Mouse (Mus musculus) left cerebral cortex, postnatal 10 days (tissue): ENCODE data around the gene Abcb8. TPM values are rescaled to one million over a fixed set of nuclear protein-coding genes. Genes with fewer than 3 reads are reported as not detected.

Experiments used
- DNase-seq, 2 experiments: peaks; one replicate each; pipeline ENCODE4 v3.0.0; 2021 to 2022; ENCODE audit warnings: low spot score in 2 of 2, mixed read lengths in 1 of 2; ENCODE audit errors: extremely low spot score in 1 of 2
- intact Hi-C: fragments of 180-260 bp; cut with DNase I; formaldehyde crosslinking; loops from one replicate; pipeline ENCODE4 v1.15.1; 2025
- total RNA-seq, 2 experiments: library from RNA; stranded (reverse); gene quantifications; 2 replicates each; pipeline ENCODE4 v1.2.3; 2021

Abcb8 gene
- 10 to 100 TPM; 53.3 to 56.0 TPM for total RNA-seq

DNA sequence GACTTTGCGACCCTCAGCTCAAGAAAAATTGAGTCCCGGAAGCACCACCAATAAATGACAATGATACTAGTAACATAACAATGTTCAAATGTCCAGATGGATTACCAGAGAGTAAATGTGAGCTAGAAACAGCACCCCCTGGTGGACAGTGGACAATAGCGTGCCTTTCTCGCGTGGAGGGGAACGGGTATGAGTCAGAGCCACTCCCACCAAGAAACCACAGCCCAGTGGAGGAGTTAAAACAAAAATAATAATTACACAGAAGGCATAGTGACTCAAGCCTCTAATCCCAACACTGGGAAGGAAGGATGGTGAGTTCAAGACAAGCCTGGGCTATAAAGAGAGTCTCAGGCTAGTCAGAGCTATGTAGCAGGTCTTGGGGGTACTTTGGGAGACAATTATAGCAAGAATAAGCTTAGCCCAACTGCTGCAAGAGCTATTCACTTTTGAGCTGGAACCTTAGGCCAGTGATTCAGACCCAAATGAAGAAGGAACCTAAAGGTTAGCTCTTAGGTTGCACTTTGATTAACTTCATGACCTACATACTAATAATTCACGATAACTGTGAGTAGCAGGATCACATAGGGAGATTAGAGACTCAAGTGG is at the start of gene Abcb8:
Gene Abcb8, plus strand, starts transcription at position 272 of the 606 bp plus-strand sequence.
- intact Hi-C loops, result no loop called here

GRCm38 (mm10) chr5:24343977-24344436 is 49.5 kb upstream of the Abcb8 start:
- intact Hi-C loops, result no loop called here

More for the DNA sequence above, at the start of gene Abcb8:
- DNase-seq, result peak; percentile 79 to 87

GRCm38 (mm10) chr5:24344477-24345051 is 48.9 kb upstream of the Abcb8 start:
- no peak for DNase-seq
- intact Hi-C loops, result no loop called here

More at GRCm38 (mm10) chr5:24343977-24344436, 49.5 kb upstream of the Abcb8 start:
- no peak for DNase-seq

DNA sequence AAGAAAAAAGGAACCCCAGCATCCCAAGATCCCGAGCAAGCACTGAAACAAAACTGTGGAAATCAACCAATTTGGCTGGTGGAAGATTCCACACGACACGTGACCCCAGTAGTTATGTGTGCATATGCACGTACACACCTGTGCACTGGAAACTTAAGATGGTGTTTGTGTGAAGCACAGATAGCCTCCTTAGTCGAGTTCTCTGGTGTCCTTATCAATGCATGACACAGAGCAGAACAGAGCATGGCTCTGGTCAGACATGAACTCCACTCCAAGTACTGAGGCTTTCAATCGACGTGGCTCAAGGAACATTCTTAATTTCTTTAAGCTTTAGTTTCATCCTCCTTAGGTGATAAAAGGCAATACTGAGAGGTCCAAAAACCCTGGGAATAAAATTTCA is 47.1 kb upstream of the Abcb8 start:
- intact Hi-C loops, result no loop called here

DNA sequence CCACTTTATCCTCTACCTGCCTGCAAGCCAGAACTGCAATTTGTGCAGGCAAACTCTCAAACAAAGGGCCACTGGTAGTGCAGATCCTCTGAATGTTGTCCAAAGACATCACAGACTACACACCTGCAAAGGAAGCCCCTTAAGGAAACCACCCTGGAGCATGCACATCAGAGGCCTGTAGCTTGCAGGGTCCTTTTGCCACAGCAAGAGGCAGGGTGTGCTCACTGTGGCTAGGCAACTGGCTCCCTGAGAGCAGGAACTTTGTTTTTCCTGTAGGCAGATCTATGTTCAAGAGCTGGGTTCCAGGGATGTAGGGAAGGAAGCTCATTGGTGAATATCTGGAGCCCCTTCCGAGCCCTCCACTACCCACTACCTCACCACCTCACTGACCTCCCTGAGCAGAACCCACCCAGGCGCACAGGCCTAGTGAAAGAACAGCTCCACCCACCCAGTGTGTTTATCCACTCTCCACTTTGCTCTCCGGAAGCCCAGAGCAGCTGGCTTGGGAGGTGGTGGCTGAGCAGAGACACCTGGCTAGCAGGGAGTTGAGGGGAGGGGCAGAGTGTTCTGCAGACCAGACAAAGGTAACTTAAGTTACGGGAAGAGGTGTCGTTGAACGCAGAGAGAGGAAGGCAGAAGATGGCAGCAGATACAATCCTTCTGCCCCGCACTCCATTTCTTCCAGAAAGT is 46.1 kb upstream of the Abcb8 start:
- DNase-seq, result no peak
- intact Hi-C loops, result no loop called here

More for the DNA sequence above, 47.1 kb upstream of the Abcb8 start:
- DNase-seq, result no peak

DNA sequence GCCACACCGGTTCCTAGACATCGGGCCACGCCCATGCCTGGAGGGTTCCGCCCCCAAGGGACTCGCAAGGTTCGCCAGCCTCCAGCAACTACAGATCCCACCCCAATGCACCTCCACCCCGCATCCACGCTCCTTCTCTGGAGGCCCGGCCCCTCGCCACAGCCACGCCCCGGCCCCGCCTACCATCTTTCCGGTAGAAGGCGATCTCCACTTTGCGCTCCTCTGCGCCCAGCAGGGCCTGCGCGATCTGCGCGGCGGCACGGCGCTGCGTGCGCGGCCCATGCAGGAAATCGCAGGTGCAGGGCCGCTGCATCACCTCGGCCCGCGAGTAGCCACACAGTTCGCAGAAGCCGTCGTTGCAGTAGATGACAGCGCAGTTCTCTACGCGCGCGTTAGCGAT is 45.3 kb upstream of the Abcb8 start:
- intact Hi-C loops, result no loop called here
- DNase-seq, result peak in 1 of 2 experiments; percentile 76

DNA sequence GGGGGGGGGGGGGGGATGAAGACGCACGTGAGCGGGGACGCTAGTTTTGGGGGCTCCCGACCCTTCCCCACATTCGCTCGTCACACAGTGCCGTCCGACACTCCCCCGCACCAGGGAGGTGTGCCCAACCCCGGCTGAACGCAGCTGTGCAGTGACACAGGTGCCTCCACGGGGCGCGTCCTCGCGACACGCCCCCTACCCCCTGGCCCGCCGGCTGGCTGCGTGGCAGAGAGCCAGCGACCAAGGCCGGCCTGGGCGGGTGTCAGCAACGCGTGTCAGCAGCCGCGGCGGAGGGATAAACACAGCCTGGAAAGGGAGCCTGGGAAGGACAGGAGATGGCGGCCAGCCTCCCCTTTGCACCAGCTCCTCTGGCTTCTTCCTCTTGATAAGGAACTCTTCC is 44.9 kb upstream of the Abcb8 start:
- DNase-seq, result peak in 1 of 2 experiments; percentile 55
- intact Hi-C loops, result no loop called here

- intact Hi-C loops, result no loop called here
- no peak for DNase-seq
Observed at GRCm38 (mm10) chr5:24350073-24350472, 43.4 kb upstream of the Abcb8 start.

GRCm38 (mm10) chr5:24350531-24351250 is 42.8 kb upstream of the Abcb8 start:
- no peak for DNase-seq

GRCm38 (mm10) chr5:24351278-24351677 is 42.2 kb upstream of the Abcb8 start, which contains the start of gene Kcnh2:
TSS of gene Kcnh2 (minus strand) at chr5:24351604.
- no peak for DNase-seq
- intact Hi-C loops, result no loop called here

More at GRCm38 (mm10) chr5:24350531-24351250, 42.8 kb upstream of the Abcb8 start:
- intact Hi-C loops, result no loop called here

- intact Hi-C loops, result no loop called here
- peak; percentile 84 to 93 for DNase-seq
Observed at GRCm38 (mm10) chr5:24351701-24352171, 41.7 kb upstream of the Abcb8 start.

- intact Hi-C loops, result no loop called here
Observed at GRCm38 (mm10) chr5:24352251-24352859, 41.1 kb upstream of the Abcb8 start.

GRCm38 (mm10) chr5:24353327-24353726 is 40.1 kb upstream of the Abcb8 start:
- DNase-seq, result no peak
- intact Hi-C loops, result no loop called here

More at GRCm38 (mm10) chr5:24352251-24352859, 41.1 kb upstream of the Abcb8 start:
- peak in 1 of 2 experiments; percentile 42 for DNase-seq

DNA sequence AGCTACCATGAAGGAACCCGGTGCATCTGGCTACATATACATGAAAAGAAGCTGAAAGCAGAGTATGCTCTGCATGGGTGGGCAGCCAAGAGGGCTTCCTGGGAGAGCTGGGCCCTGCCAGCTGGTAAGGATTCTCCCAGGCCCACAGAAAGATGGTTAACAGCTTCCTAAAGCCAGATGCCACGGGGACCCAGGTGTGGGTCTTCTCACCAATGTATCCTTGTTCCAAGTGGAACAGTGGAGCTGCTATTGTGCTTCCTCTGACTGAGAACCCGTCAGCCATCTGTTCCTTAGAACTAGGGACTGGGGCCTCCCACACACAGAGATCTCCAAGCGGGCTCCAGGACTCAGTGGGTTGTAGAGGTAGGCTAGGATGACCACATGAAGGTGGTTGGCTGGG is 36.7 kb upstream of the Abcb8 start:
- intact Hi-C loops, result no loop called here
- no peak for DNase-seq

- peak in 1 of 2 experiments; percentile 77 for DNase-seq
- intact Hi-C loops, result no loop called here
Observed at GRCm38 (mm10) chr5:24357461-24357860, 36.0 kb upstream of the Abcb8 start.

GRCm38 (mm10) chr5:24360792-24361454 is 32.5 kb upstream of the Abcb8 start:
- intact Hi-C loops, result loop anchor here (2.0 to 10.0 kb wide), 2 partner anchors 94 to 196 kb away; partner anchors contain the start of gene Nupl2
- DNase-seq, result peak; percentile 76 to 77

DNA sequence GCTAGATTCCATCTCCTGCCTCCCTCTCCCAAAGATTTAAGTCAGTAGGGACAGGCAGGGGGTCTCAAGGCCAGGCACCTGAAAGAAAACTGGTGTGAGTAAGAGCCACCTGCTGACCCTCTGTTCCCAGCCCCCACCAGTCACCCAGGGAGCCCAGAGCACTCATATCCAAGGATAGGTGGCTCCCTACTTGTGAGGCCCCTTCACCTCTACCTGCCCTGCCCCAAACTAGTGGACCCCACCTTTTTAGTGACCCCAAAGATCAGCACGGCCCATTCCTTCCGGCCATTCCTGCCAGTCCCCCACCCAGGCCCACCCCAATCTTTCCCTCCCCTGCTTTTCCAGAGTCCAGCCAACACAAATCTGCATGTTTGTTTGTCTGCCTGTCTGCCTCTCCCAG is 30.0 kb upstream of the Abcb8 start:
- intact Hi-C loops, result loop anchor here (10.0 kb wide), 1 partner anchor 199 kb away; the partner anchor contains the start of gene Nupl2
- no peak for DNase-seq

DNA sequence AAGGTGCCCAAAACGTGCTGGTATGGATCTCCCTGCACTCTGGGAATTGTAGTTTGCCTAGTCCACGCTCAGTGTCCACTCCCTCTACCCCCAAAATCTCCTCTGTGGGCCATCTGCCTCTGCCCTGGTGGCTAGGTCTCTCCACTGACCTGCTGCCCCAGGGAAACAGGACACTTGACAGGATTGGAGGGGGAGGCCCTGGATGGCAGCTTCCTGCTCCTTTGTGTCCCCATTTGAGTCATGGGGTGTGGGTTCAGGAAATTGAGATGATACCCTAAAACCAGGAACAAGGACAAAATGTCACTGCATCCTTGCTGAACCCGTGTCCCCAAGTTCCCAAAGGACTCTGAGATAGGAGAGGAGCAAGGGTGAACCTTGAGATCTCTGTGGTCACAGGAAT is 29.4 kb upstream of the Abcb8 start:
- intact Hi-C loops, result loop anchor here (10.0 kb wide), 1 partner anchor 199 kb away; the partner anchor contains the start of gene Nupl2

More for the DNA sequence above, 29.4 kb upstream of the Abcb8 start:
- no peak for DNase-seq
